Mouse (Mus musculus) brown adipose tissue, adult 24 weeks (tissue): ENCODE measurements around the gene Cyp4f39. TPM values are rescaled to one million over a fixed set of nuclear protein-coding genes. Genes with fewer than 3 reads are reported as not detected.

ENCODE experiments used
- H3K27ac ChIP-seq: fragments of 200-500 bp; replicated peaks from 2 replicates; pipeline ENCODE4 v1.5.1; 2012; ENCODE audit warnings: low read depth, mild to moderate bottlenecking, low read length
- H3K4me1 ChIP-seq: fragments of 200-500 bp; 2 replicates; pipeline ENCODE4 v1.6.1; 2012; ENCODE audit warnings: low read length, mixed read lengths; ENCODE audit not compliant: control insufficient read depth, insufficient read depth, insufficient read length
- H3K4me3 ChIP-seq: fragments of 200-500 bp; 2 replicates; pipeline ENCODE4 v1.5.1; 2012; ENCODE audit warnings: low read depth, mild to moderate bottlenecking, low read length, moderate library complexity; ENCODE audit not compliant: insufficient read depth
- polyA plus RNA-seq: library from polyadenylated mRNA; stranded (reverse); fragments of >200 nt; gene quantifications from 2 replicates; pipeline ENCODE4 v1.2.4, GENCODE M21; 2012; ENCODE audit not compliant: missing spikeins, insufficient read depth, insufficient read length

Cyp4f39 gene
- polyA plus RNA-seq, 1 experiment, result not detected

DNA sequence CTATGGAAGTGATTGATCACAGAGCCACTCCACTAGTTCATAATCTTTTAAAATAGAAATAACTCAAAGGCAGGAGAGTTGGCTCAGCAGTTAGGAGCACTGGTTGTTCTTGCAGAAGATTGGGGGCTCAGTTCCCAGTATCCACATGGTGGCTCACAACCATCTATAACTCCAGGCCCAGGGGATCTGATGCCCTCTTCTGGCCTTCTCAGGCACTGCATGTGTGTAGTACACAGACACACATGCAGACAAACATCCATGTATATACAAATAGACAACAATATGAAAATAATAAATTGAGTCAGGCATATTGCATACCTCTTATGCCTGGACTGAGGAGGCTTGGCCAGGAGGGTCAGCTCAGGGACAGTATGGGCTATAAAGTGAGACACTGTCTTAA is 5.3 kb upstream of the Cyp4f39 start:
- H3K4me1 ChIP-seq, result no peaks in the 10 kb centered on the region
- H3K27ac ChIP-seq, result no peak overlapping the region

GRCm38 (mm10) chr17:32449042-32449441 is 3.5 kb upstream of the Cyp4f39 start:
- no peaks in the 10 kb centered on the region for H3K4me1 ChIP-seq
- H3K27ac ChIP-seq, result no peak overlapping the region
- H3K4me3 ChIP-seq, result no peak overlapping the region

More for the DNA sequence above, 5.3 kb upstream of the Cyp4f39 start:
- no peak overlapping the region for H3K4me3 ChIP-seq

DNA sequence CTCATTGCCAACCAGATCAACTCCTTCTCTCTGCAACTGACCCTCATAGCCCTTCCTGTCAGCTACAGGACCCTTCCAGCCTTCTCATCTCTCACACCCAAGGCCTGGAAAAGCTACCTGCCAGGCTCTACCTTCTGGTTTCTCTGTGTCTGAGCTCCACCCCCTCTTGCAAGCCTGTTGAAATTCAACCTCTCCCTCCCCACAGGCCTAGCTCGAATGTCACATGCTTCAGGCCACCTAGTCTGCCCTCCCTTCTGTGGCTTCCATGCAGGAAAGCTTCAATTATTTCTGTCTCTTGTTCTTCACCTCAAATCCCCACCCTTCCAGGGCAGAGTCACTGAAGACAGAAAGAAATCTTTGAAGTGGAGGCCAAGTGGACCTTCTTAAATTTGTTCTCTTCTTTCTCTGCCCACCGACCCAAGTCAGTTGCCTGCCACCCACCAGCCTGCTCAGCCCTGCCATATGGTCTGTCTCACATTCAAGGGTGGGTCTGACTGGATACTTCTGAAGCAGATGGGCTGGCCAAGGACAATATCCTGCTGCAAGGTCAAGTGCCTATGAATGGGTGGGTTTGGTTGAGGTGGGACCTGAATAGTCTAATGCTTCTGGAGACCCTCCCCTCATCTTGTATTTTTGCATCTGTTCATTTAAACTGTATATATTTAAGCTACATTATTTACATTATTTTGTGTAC is 1.5 kb upstream of the Cyp4f39 start:
- Histone ChIP-seq H3K4me3 (no peak overlapping the region), H3K27ac (no peak overlapping the region), H3K4me1 (no peaks in the 10 kb centered on the region)

DNA sequence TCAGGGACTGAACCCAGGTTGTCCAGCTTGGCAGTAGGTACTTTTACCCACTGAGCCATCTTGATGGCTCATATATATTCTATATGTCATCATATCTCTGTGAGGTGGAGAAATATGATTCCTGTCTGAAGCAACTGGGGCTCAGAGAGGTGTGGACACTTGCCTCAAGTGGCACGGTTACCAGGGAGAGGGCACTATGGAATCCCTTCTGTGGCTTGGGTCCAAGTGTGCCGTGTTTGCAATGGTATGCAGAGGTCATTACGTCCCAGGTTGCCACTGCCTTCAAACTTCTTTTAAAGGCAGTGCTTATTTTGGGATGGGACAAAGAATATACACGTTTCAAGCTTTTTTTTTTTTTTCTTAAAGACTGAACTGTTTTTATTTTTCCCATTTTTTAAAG is 1.7 kb downstream of the Cyp4f39 start:
- H3K4me1 ChIP-seq, result no peaks in the 10 kb centered on the region
- H3K4me3 ChIP-seq, result no peak overlapping the region
- H3K27ac ChIP-seq, result no peak overlapping the region

DNA sequence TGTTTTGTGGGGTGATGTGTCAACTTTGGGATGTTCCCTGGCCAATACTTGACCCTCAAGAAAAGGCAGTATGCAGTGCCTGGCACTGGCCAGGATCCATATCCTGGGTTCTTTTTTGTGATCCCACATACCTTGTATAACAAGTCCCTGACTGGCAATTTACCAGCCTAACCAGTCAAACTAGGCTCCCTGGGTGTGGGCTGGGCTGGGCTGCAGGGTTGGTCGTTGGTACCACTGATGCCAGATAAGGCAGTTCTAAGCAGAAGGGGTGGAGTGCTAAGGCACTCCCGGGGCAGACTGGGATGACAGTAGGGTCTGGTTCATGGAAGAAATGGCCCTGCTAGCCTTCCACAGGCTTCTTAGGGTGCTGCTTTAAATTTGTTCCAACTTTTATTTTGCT is 2.5 kb downstream of the Cyp4f39 start:
- Histone ChIP-seq H3K4me3 (no peak overlapping the region), H3K27ac (no peak overlapping the region), H3K4me1 (no peaks in the 10 kb centered on the region)

DNA sequence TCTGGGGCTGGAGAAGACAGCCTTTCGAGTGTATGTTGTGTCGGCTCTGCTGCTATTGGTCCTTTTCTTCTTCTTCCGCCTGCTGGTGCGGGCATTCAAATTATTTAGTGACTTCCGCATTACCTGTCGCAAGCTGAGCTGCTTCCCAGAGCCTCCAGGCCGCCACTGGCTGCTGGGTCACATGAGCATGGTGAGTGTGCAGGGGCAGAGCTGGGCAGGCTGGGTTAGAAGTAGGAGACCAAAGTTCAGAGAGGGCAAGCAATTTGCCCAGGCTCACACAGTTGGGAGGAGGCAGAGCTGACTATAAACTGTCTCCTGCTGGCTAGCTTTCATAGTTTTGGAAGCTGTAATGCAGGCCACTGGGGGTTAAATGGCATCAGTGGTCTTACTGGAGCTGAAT is 16.0 kb downstream of the Cyp4f39 start:
- Histone ChIP-seq H3K4me3 (no peak overlapping the region), H3K27ac (no peak overlapping the region), H3K4me1 (no peaks in the 10 kb centered on the region)

DNA sequence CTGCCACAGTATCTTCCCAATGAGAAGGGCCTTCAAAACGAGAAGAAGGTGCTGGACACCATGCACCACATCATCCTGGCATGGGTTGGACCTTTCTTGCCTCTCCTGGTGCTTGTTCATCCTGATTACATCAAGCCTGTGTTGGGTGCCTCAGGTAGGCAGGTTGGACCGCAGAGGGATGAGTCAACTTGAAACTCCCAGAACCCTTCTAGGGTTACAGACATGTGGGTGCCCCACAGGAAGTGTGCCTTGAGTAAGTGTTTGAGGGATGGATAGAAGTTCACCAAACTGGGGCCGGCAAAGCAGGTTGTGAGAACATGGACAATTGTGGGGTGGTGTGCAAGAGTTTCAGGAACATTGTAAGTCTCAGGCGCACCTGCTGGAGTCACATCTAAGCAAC is 18.3 kb downstream of the Cyp4f39 start:
- Histone ChIP-seq H3K4me3 (no peak overlapping the region), H3K27ac (no peak overlapping the region), H3K4me1 (no peaks in the 10 kb centered on the region)

DNA sequence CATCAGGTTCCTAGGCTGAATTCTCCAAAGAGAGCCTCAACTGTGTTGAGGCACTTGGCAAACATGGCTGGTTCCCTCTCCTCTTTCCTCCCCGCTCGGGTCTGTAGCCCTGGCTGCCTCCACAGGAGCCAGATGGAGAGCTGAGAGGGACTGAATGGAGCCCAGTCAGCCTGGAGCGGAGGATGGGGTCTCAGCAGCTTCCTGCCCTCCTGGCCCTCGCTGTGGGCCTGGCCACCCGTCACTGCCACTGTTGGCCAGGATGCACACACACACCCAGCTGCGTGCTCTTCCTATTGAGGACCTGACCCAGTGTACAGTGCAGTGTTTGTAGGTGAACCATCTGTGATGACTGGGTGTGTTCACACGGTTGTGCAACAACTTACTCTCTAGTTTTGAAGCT is 19.7 kb downstream of the Cyp4f39 start:
- Histone ChIP-seq H3K27ac (no peak overlapping the region), H3K4me3 (no peak overlapping the region), H3K4me1 (no peaks in the 10 kb centered on the region)

GRCm38 (mm10) chr17:32474954-32475560 is 22.5 kb downstream of the Cyp4f39 start:
- H3K27ac ChIP-seq, result no peak overlapping the region
- no peaks in the 10 kb centered on the region for H3K4me1 ChIP-seq
- H3K4me3 ChIP-seq, result no peak overlapping the region

DNA sequence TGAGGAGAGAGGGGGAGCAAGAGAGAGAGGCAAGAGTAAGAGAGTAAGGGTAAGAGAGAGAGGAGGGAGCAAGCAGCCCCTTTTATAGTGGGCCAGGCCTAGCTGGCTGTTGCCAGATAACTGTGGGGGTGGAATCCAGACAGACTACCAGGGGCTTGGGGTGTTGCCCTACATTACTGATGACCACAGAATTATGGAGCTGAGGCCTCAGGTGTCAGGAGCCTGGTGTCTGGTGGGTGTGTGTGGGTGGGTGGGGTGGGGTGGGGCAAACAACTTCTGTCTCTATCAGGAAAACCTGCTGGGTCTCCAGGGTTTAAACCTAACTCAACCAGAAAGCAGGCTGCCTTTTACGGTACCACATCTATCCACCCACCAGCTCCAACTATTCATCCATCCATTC is 24.7 kb downstream of the Cyp4f39 start:
- H3K4me3 ChIP-seq, result no peak overlapping the region
- H3K4me1 ChIP-seq, result no peaks in the 10 kb centered on the region
- H3K27ac ChIP-seq, result no peak overlapping the region

DNA sequence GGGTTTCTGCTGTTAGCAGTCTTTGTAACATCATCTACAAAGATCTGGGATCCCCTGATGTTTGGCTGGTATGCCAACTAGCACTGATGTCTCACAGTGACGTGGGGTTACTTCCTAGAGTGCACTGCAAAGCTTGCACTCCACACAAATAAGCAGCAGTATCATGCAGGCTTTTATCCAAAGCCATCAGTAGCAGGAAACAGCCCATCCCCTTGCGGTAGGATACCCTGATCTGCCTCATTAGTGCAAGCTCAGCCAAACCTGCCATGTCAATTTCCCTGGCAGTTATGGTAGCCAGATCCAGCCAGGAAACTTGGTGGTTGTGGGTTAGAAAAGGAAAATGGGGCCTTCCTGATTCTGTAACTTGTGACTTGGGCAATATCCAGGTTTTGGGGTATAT is 26.2 kb downstream of the Cyp4f39 start:
- H3K4me1 ChIP-seq, result no peaks in the 10 kb centered on the region
- no peak overlapping the region for H3K4me3 ChIP-seq
- no peak overlapping the region for H3K27ac ChIP-seq

- H3K27ac ChIP-seq, result no peak overlapping the region
- no peaks in the 10 kb centered on the region for H3K4me1 ChIP-seq
- H3K4me3 ChIP-seq, result no peak overlapping the region
These were observed 27.3 kb downstream of the Cyp4f39 start for GRCm38 (mm10) chr17:32479554-32480506.

- Histone ChIP-seq H3K27ac (no peak overlapping the region), H3K4me3 (no peak overlapping the region), H3K4me1 (no peaks in the 10 kb centered on the region)
These were observed 29.2 kb downstream of the Cyp4f39 start for GRCm38 (mm10) chr17:32481766-32482165.

DNA sequence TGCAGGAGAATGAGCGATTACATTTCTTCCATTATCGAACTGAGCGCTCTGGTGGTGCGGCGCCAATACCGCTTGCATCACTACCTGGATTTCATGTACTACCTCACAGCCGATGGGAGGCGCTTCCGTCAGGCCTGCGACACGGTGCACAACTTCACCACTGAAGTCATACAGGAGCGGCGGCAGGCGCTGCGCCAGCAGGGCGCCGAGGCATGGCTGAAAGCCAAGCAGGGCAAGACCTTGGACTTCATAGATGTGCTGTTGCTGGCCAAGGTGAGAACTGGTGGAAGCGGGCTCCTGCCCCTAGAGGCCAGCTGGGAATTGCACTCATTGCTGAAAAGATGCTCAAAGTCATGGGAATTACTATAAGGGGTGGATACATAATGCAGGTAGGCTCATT is 30.7 kb downstream of the Cyp4f39 start:
- H3K4me3 ChIP-seq, result no peak overlapping the region
- H3K4me1 ChIP-seq, result no peaks in the 10 kb centered on the region

GRCm38 (mm10) chr17:32492349-32492980 is 39.9 kb downstream of the Cyp4f39 start:
- Histone ChIP-seq H3K27ac (no peak overlapping the region), H3K4me1 (0 out of 2 replicates have a peak, but pooled peaks cover 5% of the 10 kb centered on the region), H3K4me3 (peak overlapping the region; percentile 55)

More for the DNA sequence above, 30.7 kb downstream of the Cyp4f39 start:
- no peak overlapping the region for H3K27ac ChIP-seq
